Mouse (Mus musculus): ENCODE data around the gene Alox12b. TPM values are rescaled to one million over a fixed set of nuclear protein-coding genes. Genes with fewer than 3 reads are reported as not detected.
A peak's percentile ranks its signal among the peaks of the same experiment; 100 is the strongest.

Gene Alox12b
- 0.27 TPM in 1 of 2 replicates, not detected in the other for polyA plus RNA-seq (2011; ENCODE audit: insufficient read depth, insufficient read length, low read depth, missing spikeins)

DNA sequence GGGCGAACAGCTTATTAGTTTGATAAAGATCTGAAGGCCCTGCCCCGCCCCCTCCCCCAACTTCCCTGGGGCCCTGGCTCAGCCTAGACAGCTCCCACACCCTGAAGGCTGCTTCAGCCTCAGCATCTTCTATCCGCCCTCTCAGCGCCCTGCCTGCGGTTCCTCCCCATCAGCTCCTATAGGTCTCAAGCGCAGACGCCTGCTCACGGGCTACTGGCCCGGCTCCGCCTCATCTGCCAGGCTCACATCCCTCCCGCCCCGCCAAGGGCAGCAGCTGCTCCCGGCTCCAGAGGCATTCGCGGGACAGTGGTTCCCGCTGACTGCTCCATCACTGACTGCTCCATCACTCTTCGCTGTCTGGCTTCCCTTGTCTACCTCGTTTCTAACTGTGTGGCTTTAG, at the start of gene Alox12b:
Gene Alox12b (plus strand): TSS at position 190 of the 400 bp plus-strand sequence.
- Histone ChIP-seq H3K9ac (ENCODE audit: low read depth, poor library complexity, severe bottlenecking) (no peak within 1 kb of the TSS), H3K36me3 (ENCODE audit: control insufficient read depth, insufficient read depth, low read length, poor library complexity, severe bottlenecking) (no peaks in the 10 kb centered on the region), H3K27me3 (ENCODE audit: control insufficient read depth, insufficient read depth, low read length, poor library complexity, severe bottlenecking) (no peaks in the 10 kb centered on the region), H3K9me3 (replicated peaks; ENCODE audit: control insufficient read depth, insufficient read depth, low read length, poor library complexity, severe bottlenecking) (no peaks in the 10 kb centered on the region), H3K4me1 (ENCODE audit: control insufficient read depth, insufficient read depth, low read length) (no peaks in the 10 kb centered on the region), H3K27ac (ENCODE audit: insufficient read depth, low read length) (no peak within 1 kb of the TSS), H3K4me3 (ENCODE audit: low read depth, low read length) (peak within 1 kb of the TSS; percentile 6)
- TF ChIP-seq CTCF (IDR thresholded peaks at IDR 0.05; ENCODE audit: low read depth, low read length) (no peak), EP300 (IDR thresholded peaks at IDR 0.05; ENCODE audit: insufficient read depth, low read depth, low read length) (no peak), POLR2A (IDR thresholded peaks at IDR 0.05; ENCODE audit: insufficient read depth, low read length) (no peak)

- H3K27ac ChIP-seq (ENCODE audit: insufficient read depth, low read length): no peak overlapping the region
- H3K4me1 ChIP-seq (ENCODE audit: control insufficient read depth, insufficient read depth, low read length): peaks cover 4% of the 10 kb centered on the region
- no peak overlapping the region for H3K9ac ChIP-seq (ENCODE audit: low read depth, poor library complexity, severe bottlenecking)
- no peaks in the 10 kb centered on the region for H3K27me3 ChIP-seq (ENCODE audit: control insufficient read depth, insufficient read depth, low read length, poor library complexity, severe bottlenecking)
- no peak overlapping the region for H3K4me3 ChIP-seq (ENCODE audit: low read depth, low read length)
- TF ChIP-seq CTCF (IDR thresholded peaks at IDR 0.05; ENCODE audit: low read depth, low read length) (no peak), POLR2A (IDR thresholded peaks at IDR 0.05; ENCODE audit: insufficient read depth, low read length) (no peak), EP300 (IDR thresholded peaks at IDR 0.05; ENCODE audit: insufficient read depth, low read depth, low read length) (no peak)
- peaks cover 11% of the 10 kb centered on the region for H3K36me3 ChIP-seq (ENCODE audit: control insufficient read depth, insufficient read depth, low read length, poor library complexity, severe bottlenecking)
- no peaks in the 10 kb centered on the region for H3K9me3 ChIP-seq (replicated peaks; ENCODE audit: control insufficient read depth, insufficient read depth, low read length, poor library complexity, severe bottlenecking)
These were observed 49.1 kb upstream of the Alox12b start for GRCm38 (mm10) chr11:69107676-69108075.

GRCm38 (mm10) chr11:69108223-69108622, 48.6 kb upstream of the Alox12b start:
- no peaks in the 10 kb centered on the region for H3K9me3 ChIP-seq (replicated peaks; ENCODE audit: control insufficient read depth, insufficient read depth, low read length, poor library complexity, severe bottlenecking)
- H3K4me3 ChIP-seq (ENCODE audit: low read depth, low read length): no peak overlapping the region
- TF ChIP-seq CTCF (IDR thresholded peaks at IDR 0.05; ENCODE audit: low read depth, low read length): no peak
- no peak for TF ChIP-seq EP300 (IDR thresholded peaks at IDR 0.05; ENCODE audit: insufficient read depth, low read depth, low read length)
- TF ChIP-seq POLR2A (IDR thresholded peaks at IDR 0.05; ENCODE audit: insufficient read depth, low read length): no peak
- no peaks in the 10 kb centered on the region for H3K27me3 ChIP-seq (ENCODE audit: control insufficient read depth, insufficient read depth, low read length, poor library complexity, severe bottlenecking)
- H3K27ac ChIP-seq (ENCODE audit: insufficient read depth, low read length): no peak overlapping the region
- peaks cover 8% of the 10 kb centered on the region; the same call in 1 of the 2 replicates for H3K36me3 ChIP-seq (ENCODE audit: control insufficient read depth, insufficient read depth, low read length, poor library complexity, severe bottlenecking)
- H3K9ac ChIP-seq (ENCODE audit: low read depth, poor library complexity, severe bottlenecking): no peak overlapping the region
- peaks cover 4% of the 10 kb centered on the region for H3K4me1 ChIP-seq (ENCODE audit: control insufficient read depth, insufficient read depth, low read length)

- Histone ChIP-seq H3K36me3 (ENCODE audit: control insufficient read depth, insufficient read depth, low read length, poor library complexity, severe bottlenecking) (peaks cover 2% of the 10 kb centered on the region; the same call in 1 of the 2 replicates), H3K27ac (ENCODE audit: insufficient read depth, low read length) (no peak overlapping the region), H3K9ac (ENCODE audit: low read depth, poor library complexity, severe bottlenecking) (peak overlapping the region; percentile 30), H3K4me1 (ENCODE audit: control insufficient read depth, insufficient read depth, low read length) (peaks cover 4% of the 10 kb centered on the region), H3K27me3 (ENCODE audit: control insufficient read depth, insufficient read depth, low read length, poor library complexity, severe bottlenecking) (no peaks in the 10 kb centered on the region), H3K9me3 (replicated peaks; ENCODE audit: control insufficient read depth, insufficient read depth, low read length, poor library complexity, severe bottlenecking) (no peaks in the 10 kb centered on the region), H3K4me3 (ENCODE audit: low read depth, low read length) (no peak overlapping the region)
- TF ChIP-seq CTCF (IDR thresholded peaks at IDR 0.05; ENCODE audit: low read depth, low read length): no peak
- TF ChIP-seq POLR2A (IDR thresholded peaks at IDR 0.05; ENCODE audit: insufficient read depth, low read length): no peak
- no peak for TF ChIP-seq EP300 (IDR thresholded peaks at IDR 0.05; ENCODE audit: insufficient read depth, low read depth, low read length)
These were observed 47.5 kb upstream of the Alox12b start for GRCm38 (mm10) chr11:69109032-69109900.

GRCm38 (mm10) chr11:69110319-69111046, 46.3 kb upstream of the Alox12b start:
- peak overlapping the region; percentile 39 for H3K9ac ChIP-seq (ENCODE audit: low read depth, poor library complexity, severe bottlenecking)
- no peaks in the 10 kb centered on the region for H3K27me3 ChIP-seq (ENCODE audit: control insufficient read depth, insufficient read depth, low read length, poor library complexity, severe bottlenecking)
- no peaks in the 10 kb centered on the region; the same call in 1 of the 2 replicates for H3K36me3 ChIP-seq (ENCODE audit: control insufficient read depth, insufficient read depth, low read length, poor library complexity, severe bottlenecking)
- no peaks in the 10 kb centered on the region for H3K9me3 ChIP-seq (replicated peaks; ENCODE audit: control insufficient read depth, insufficient read depth, low read length, poor library complexity, severe bottlenecking)
- H3K27ac ChIP-seq (ENCODE audit: insufficient read depth, low read length): no peak overlapping the region
- H3K4me3 ChIP-seq (ENCODE audit: low read depth, low read length): peak overlapping the region; percentile 84
- H3K4me1 ChIP-seq (ENCODE audit: control insufficient read depth, insufficient read depth, low read length): peaks cover 4% of the 10 kb centered on the region
- TF ChIP-seq CTCF (IDR thresholded peaks at IDR 0.05; ENCODE audit: low read depth, low read length) (no peak), POLR2A (IDR thresholded peaks at IDR 0.05; ENCODE audit: insufficient read depth, low read length) (no peak), EP300 (IDR thresholded peaks at IDR 0.05; ENCODE audit: insufficient read depth, low read depth, low read length) (0 out of 2 replicates have a peak, but pooled peaks have one; percentile 20)

Data from ES-Bruce4 (cell line).